Mouse (Mus musculus) fat pad, adult 2 months (tissue): Measurements from ENCODE around the gene Fbxw18.
"Not testable (repeated sequence)": the region's sequence is repeated elsewhere in the genome, so short reads cannot be mapped to it uniquely, and the experiment has no call there.

Experiments used
- DNase-seq: peaks from one replicate; pipeline ENCODE4 v3.0.0-alpha.2; 2011; ENCODE audit warnings: low read depth, low spot score; ENCODE audit errors: extremely low read depth

The Fbxw18 gene

DNA sequence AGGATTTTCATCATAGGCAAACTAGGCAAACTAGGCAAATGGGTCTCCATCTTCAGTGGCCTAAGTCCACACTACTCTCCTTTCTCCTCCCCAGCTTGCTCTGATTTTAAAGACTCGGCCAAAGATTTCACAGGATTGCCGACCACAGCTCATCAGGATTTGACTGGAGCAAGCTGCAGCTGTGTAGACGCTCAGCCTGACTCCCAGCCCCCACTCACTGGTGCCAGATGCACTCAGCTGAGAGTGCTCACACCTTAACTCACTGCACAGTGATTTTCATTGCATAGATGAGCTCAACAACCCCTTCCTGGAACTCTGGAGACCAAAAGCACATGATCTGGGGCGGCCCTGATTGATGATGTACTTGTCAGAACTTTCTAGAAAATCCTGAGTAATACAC is at the start of gene Fbxw18:
Fbxw18 (minus strand) TSS at position 101 of the 400 bp plus-strand sequence.
- DNase-seq, result not testable (repeated sequence)

GRCm38 (mm10) chr9:109745989-109746388 is 43.5 kb upstream of the Fbxw18 start, which contains the start of gene Fbxw26:
TSS of gene Fbxw26 (minus strand) at chr9:109746089.
- DNase-seq, result not testable (repeated sequence)

- DNase-seq, result no peak
These were observed 17.2 kb downstream of the Fbxw18 start for GRCm38 (mm10) chr9:109685299-109685698.

DNA sequence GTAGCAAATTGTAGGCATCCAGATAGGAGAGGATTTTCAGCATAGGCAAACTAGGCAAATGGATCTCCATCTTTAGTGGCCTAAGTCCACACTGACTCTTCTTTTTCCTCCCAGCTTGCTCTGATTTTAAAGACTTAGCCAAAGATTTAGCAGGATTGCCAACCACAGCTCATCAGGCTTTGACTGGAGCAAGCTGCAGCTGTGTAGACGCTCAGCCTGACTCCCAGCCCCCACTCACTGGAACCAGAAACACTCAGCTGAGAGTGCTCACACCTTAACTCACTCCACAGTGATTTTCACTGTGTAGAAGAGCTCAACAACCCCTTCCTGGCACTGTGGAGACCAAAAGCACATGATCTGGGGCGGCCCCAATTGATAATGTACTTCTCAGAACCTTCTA is 37.9 kb downstream of the Fbxw18 start, which contains the start of gene Fbxw25:
Fbxw25 (minus strand) TSS at position 101 of the 400 bp plus-strand sequence.
- not testable (repeated sequence) for DNase-seq
